Mouse (Mus musculus) MEL (cell line): ENCODE results near the gene Actg1. TPM values are rescaled to one million over a fixed set of nuclear protein-coding genes. Genes with fewer than 3 reads are reported as not detected.
A peak's percentile ranks its signal among the peaks of the same experiment; 100 is the strongest.

Experiments
- DNase-seq: peaks from one replicate; pipeline ENCODE4 v3.0.0; 2011; ENCODE audit warnings: low read depth, low spot score
- H3K27ac ChIP-seq: 2 replicates; pipeline ENCODE4 v1.5.1; 2012; ENCODE audit warnings: low read depth, mild to moderate bottlenecking, control low read depth, low read length, moderate library complexity; ENCODE audit not compliant: control insufficient read depth
- H3K27me3 ChIP-seq, 2 experiments: fragments of 150-350 bp in 1 of 2; sonication (generic) in 1 of 2; 2 replicates each; pipeline ENCODE4 v1.6.1; 2012; ENCODE audit warnings: low read length in 2 of 2, mild to moderate bottlenecking in 2 of 2, improper control_type of control experiment in 1 of 2, moderate library complexity in 1 of 2; ENCODE audit not compliant: insufficient read depth in 2 of 2, control insufficient read depth in 1 of 2
- H3K36me3 ChIP-seq, 2 experiments: 2 replicates each; pipeline ENCODE4 v1.6.1; 2012 to 2014; ENCODE audit warnings: low read length in 2 of 2, improper control_type of control experiment in 1 of 2, inconsistent platforms in 1 of 2, mild to moderate bottlenecking in 1 of 2; ENCODE audit not compliant: insufficient read depth in 2 of 2, control insufficient read depth in 1 of 2
- H3K4me1 ChIP-seq, 2 experiments: fragments of 150-350 bp in 1 of 2; sonication (generic) in 1 of 2; 2 replicates each; pipeline ENCODE4 v1.6.1; 2012; ENCODE audit warnings: low read length in 2 of 2, improper control_type of control experiment in 1 of 2, mild to moderate bottlenecking in 1 of 2; ENCODE audit not compliant: insufficient read depth in 2 of 2, control insufficient read depth in 1 of 2
- H3K4me3 ChIP-seq, 2 experiments: fragments of 150-350 bp in 1 of 2; sonication (generic) in 1 of 2; 2 replicates each; pipeline ENCODE4 v1.5.1; 2012; ENCODE audit warnings: low read depth in 2 of 2, low read length in 2 of 2, mild to moderate bottlenecking in 2 of 2, moderate library complexity in 2 of 2, control low read depth in 1 of 2, improper control_type of control experiment in 1 of 2; ENCODE audit not compliant: control insufficient read depth in 1 of 2, insufficient read depth in 1 of 2
- H3K79me2 ChIP-seq: 2 replicates; pipeline ENCODE4 v1.6.1; 2012; ENCODE audit warnings: mild to moderate bottlenecking, low read length, moderate library complexity; ENCODE audit not compliant: control insufficient read depth, poor library complexity, insufficient read depth
- H3K9ac ChIP-seq: 2 replicates; pipeline ENCODE4 v1.6.1; 2012; ENCODE audit warnings: low read depth, mild to moderate bottlenecking, control low read depth, low read length, moderate library complexity; ENCODE audit not compliant: control insufficient read depth, poor library complexity, severe bottlenecking
- H3K9me3 ChIP-seq: fragments of 150-350 bp; sonication (generic); replicated peaks from 2 replicates; pipeline ENCODE4 v1.6.1; 2012; ENCODE audit warnings: mild to moderate bottlenecking, low read length, improper control_type of control experiment, moderate library complexity; ENCODE audit not compliant: insufficient read depth
- BHLHE40 ChIP-seq: IDR thresholded peaks from 2 replicates; pipeline ENCODE4 v1.6.1; 2012; ENCODE audit warnings: low read depth, mild to moderate bottlenecking, inconsistent platforms, low read length, improper control_type of control experiment, borderline replicate concordance
- CHD1 ChIP-seq: IDR thresholded peaks from 2 replicates; pipeline ENCODE4 v1.6.1; 2012; ENCODE audit warnings: low read depth, mild to moderate bottlenecking, inconsistent platforms, low read length, improper control_type of control experiment
- CHD2 ChIP-seq: IDR thresholded peaks from 2 replicates; pipeline ENCODE4 v1.6.1; 2011; ENCODE audit warnings: low read length, improper control_type of control experiment
- E2F4 ChIP-seq: IDR thresholded peaks from 2 replicates; pipeline ENCODE4 v1.6.1; 2011; ENCODE audit warnings: low read depth, low read length, improper control_type of control experiment, borderline replicate concordance
- ELF1 ChIP-seq: IDR thresholded peaks from 2 replicates; pipeline ENCODE4 v1.6.1; 2014; ENCODE audit warnings: low read depth, mild to moderate bottlenecking, inconsistent platforms, low read length, improper control_type of control experiment, moderate library complexity
- EP300 ChIP-seq, 2 experiments: IDR thresholded peaks; 2 replicates each; pipeline ENCODE4 v1.6.1; 2011; ENCODE audit warnings: improper control_type of control experiment in 2 of 2, low read length in 2 of 2, low read depth in 1 of 2, mild to moderate bottlenecking in 1 of 2
- ETS1 ChIP-seq: IDR thresholded peaks from 2 replicates; pipeline ENCODE4 v1.6.1; 2012; ENCODE audit warnings: low read depth, mild to moderate bottlenecking, inconsistent platforms, low read length, improper control_type of control experiment, moderate library complexity
- GABPA ChIP-seq: IDR thresholded peaks from 2 replicates; pipeline ENCODE4 v1.6.1; 2012; ENCODE audit warnings: low read depth, mild to moderate bottlenecking, inconsistent platforms, low read length, improper control_type of control experiment, moderate library complexity
- GATA1 ChIP-seq: IDR thresholded peaks from 2 replicates; pipeline ENCODE4 v1.6.1; 2011; ENCODE audit warnings: low read depth, low read length, improper control_type of control experiment
- JUND ChIP-seq: IDR thresholded peaks from 2 replicates; pipeline ENCODE4 v1.6.1; 2011; ENCODE audit warnings: low read depth, mild to moderate bottlenecking, improper control_type of control experiment, low read length
- KAT2A ChIP-seq: conservative IDR thresholded peaks from 2 replicates; pipeline ENCODE4 v1.6.1; 2012; ENCODE audit warnings: low read depth, low read length, improper control_type of control experiment, inconsistent platforms
- MAFK ChIP-seq: IDR thresholded peaks from 2 replicates; pipeline ENCODE4 v1.6.1; 2011; ENCODE audit warnings: low read depth, mild to moderate bottlenecking, low read length, improper control_type of control experiment, borderline replicate concordance
- MAX ChIP-seq: IDR thresholded peaks from 2 replicates; pipeline ENCODE4 v1.6.1; 2011; ENCODE audit warnings: low read length, improper control_type of control experiment
- MAZ ChIP-seq: IDR thresholded peaks from 2 replicates; pipeline ENCODE4 v1.6.1; 2012; ENCODE audit warnings: low read depth, mild to moderate bottlenecking, inconsistent platforms, low read length, improper control_type of control experiment
- MEF2A ChIP-seq: IDR thresholded peaks from 2 replicates; pipeline ENCODE4 v1.6.1; 2014; ENCODE audit warnings: low read depth, mild to moderate bottlenecking, inconsistent platforms, low read length, improper control_type of control experiment; ENCODE audit not compliant: poor library complexity, insufficient replicate concordance, severe bottlenecking; ENCODE audit errors: extremely low read depth
- MXI1 ChIP-seq: IDR thresholded peaks from 2 replicates; pipeline ENCODE4 v1.6.1; 2011; ENCODE audit warnings: mild to moderate bottlenecking, low read depth, low read length, improper control_type of control experiment
- MYB ChIP-seq: IDR thresholded peaks from 2 replicates; pipeline ENCODE4 v1.6.1; 2011; ENCODE audit warnings: mild to moderate bottlenecking, low read depth, low read length, improper control_type of control experiment
- MYC ChIP-seq: IDR thresholded peaks from 2 replicates; pipeline ENCODE4 v1.6.1; 2011; ENCODE audit warnings: low read depth, mild to moderate bottlenecking, low read length, improper control_type of control experiment, moderate library complexity
- NELFE ChIP-seq: IDR thresholded peaks from 2 replicates; pipeline ENCODE4 v1.6.1; 2011; ENCODE audit warnings: low read depth, low read length, improper control_type of control experiment
- NRF1 ChIP-seq: IDR thresholded peaks from 2 replicates; pipeline ENCODE4 v1.6.1; 2014; ENCODE audit warnings: low read depth, mild to moderate bottlenecking, inconsistent platforms, low read length, improper control_type of control experiment, moderate library complexity; ENCODE audit not compliant: poor library complexity, insufficient read depth, severe bottlenecking
- POLR2A ChIP-seq, 2 experiments: IDR thresholded peaks; 2 replicates each; pipeline ENCODE4 v1.6.1; 2011 to 2012; ENCODE audit warnings: low read length in 2 of 2, mild to moderate bottlenecking in 2 of 2, control low read depth in 1 of 2, improper control_type of control experiment in 1 of 2, low read depth in 1 of 2, moderate library complexity in 1 of 2; ENCODE audit not compliant: control insufficient read depth in 1 of 2, insufficient read depth in 1 of 2, poor library complexity in 1 of 2
- POLR2AphosphoS2 ChIP-seq: IDR thresholded peaks from 2 replicates; pipeline ENCODE4 v1.6.1; 2011; ENCODE audit warnings: low read length, improper control_type of control experiment
- POLR2AphosphoS5 ChIP-seq: IDR thresholded peaks from 2 replicates; pipeline ENCODE4 v1.6.1; 2012; ENCODE audit warnings: low read depth, borderline replicate concordance, mild to moderate bottlenecking, inconsistent platforms, low read length, moderate library complexity, mixed read lengths
- RAD21 ChIP-seq: IDR thresholded peaks from 2 replicates; pipeline ENCODE4 v1.6.1; 2011; ENCODE audit warnings: mild to moderate bottlenecking, low read depth, low read length, improper control_type of control experiment
- SIN3A ChIP-seq: IDR thresholded peaks from 2 replicates; pipeline ENCODE4 v1.6.1; 2012; ENCODE audit warnings: low read length, improper control_type of control experiment, inconsistent platforms
- SMC3 ChIP-seq: IDR thresholded peaks from 2 replicates; pipeline ENCODE4 v1.6.1; 2011; ENCODE audit warnings: low read depth, low read length, improper control_type of control experiment
- TAL1 ChIP-seq: IDR thresholded peaks from 2 replicates; pipeline ENCODE4 v1.6.1; 2012; ENCODE audit warnings: mild to moderate bottlenecking, inconsistent platforms, low read length, moderate library complexity, mixed read lengths
- TBP ChIP-seq: IDR thresholded peaks from 2 replicates; pipeline ENCODE4 v1.8.0; 2011; ENCODE audit warnings: low read depth, low read length, improper control_type of control experiment
- TCF12 ChIP-seq: IDR thresholded peaks from 2 replicates; pipeline ENCODE4 v1.6.1; 2014; ENCODE audit warnings: low read depth, mild to moderate bottlenecking, inconsistent platforms, low read length, improper control_type of control experiment, moderate library complexity
- UBTF ChIP-seq: IDR thresholded peaks from 2 replicates; pipeline ENCODE4 v1.6.1; 2012; ENCODE audit warnings: low read depth, mild to moderate bottlenecking, inconsistent platforms, low read length, improper control_type of control experiment, moderate library complexity, borderline replicate concordance; ENCODE audit not compliant: insufficient read depth
- USF1 ChIP-seq: IDR thresholded peaks from 2 replicates; pipeline ENCODE4 v1.6.1; 2014; ENCODE audit warnings: low read depth, mild to moderate bottlenecking, inconsistent platforms, low read length, improper control_type of control experiment, moderate library complexity
- USF2 ChIP-seq, 2 experiments: IDR thresholded peaks; 2 replicates each; pipeline ENCODE4 v1.6.1; 2011 to 2012; ENCODE audit warnings: improper control_type of control experiment in 2 of 2, low read length in 2 of 2, borderline replicate concordance in 1 of 2, inconsistent platforms in 1 of 2, low read depth in 1 of 2, mild to moderate bottlenecking in 1 of 2; ENCODE audit not compliant: insufficient read depth in 1 of 2
- ZKSCAN1 ChIP-seq: IDR thresholded peaks from 2 replicates; pipeline ENCODE4 v1.6.1; 2012; ENCODE audit warnings: low read depth, mild to moderate bottlenecking, inconsistent platforms, low read length, improper control_type of control experiment, moderate library complexity
- ZMIZ1 ChIP-seq: IDR thresholded peaks from 2 replicates; pipeline ENCODE4 v1.6.1; 2012; ENCODE audit warnings: low read depth, mild to moderate bottlenecking, inconsistent platforms, low read length, improper control_type of control experiment, moderate library complexity
- ZNF384 ChIP-seq: IDR thresholded peaks from 2 replicates; pipeline ENCODE4 v1.6.1; 2012; ENCODE audit warnings: low read depth, mild to moderate bottlenecking, inconsistent platforms, low read length, improper control_type of control experiment
- polyA plus RNA-seq, 2 experiments: library from polyadenylated mRNA; stranded (reverse) in 1 of 2; unstranded in 1 of 2; fragments of >175 nt in 1 of 2; fragments of >200 nt in 1 of 2; gene quantifications; 2 replicates each; pipeline versions ENCODE4 v1.2.1 to v1.2.4; 2012; ENCODE audit warnings: low replicate concordance in 2 of 2, low read depth in 1 of 2; ENCODE audit not compliant: insufficient read length in 2 of 2, insufficient read depth in 1 of 2, missing spikeins in 1 of 2
- total RNA-seq: library from RNA; depleted of rRNA; stranded (reverse); fragments of 300-350 nt; gene quantifications from 2 replicates; pipeline ENCODE4 v1.2.3, GENCODE M21; 2012

Actg1 gene
- total and polyA plus RNA-seq, 3 experiments, result 899 to 1,784 (median 1,328) TPM

- peaks cover 2% of the 10 kb centered on the region; the same call in 1 of the 2 replicates for H3K79me2 ChIP-seq
- peaks cover 2 to 13% of the 10 kb centered on the region in 2 experiments; a peak in 3 of 4 replicates for H3K4me1 ChIP-seq
- H3K27ac ChIP-seq, result peak overlapping the region; percentile 93
- peak overlapping the region; percentile 63 to 65 for H3K4me3 ChIP-seq
- peak overlapping the region; percentile 77 for H3K9ac ChIP-seq
- H3K9me3 ChIP-seq, result no peaks in the 10 kb centered on the region
- DNase-seq, result peak; percentile 99
- no peaks in the 10 kb centered on the region for H3K27me3 ChIP-seq
- H3K36me3 ChIP-seq, result peaks cover 0 to 10% of the 10 kb centered on the region in 2 experiments; a peak in 2 of 4 replicates
- TF ChIP-seq POLR2A (IDR thresholded peaks at IDR 0.05; ENCODE audit: control insufficient read depth in 1 of 2, insufficient read depth in 1 of 2, low read depth in 1 of 2, low read length in 2 of 2, poor library complexity in 1 of 2) (peak; percentile 93 to 99), TCF12 (peak; percentile 77), ETS1 (peak; percentile 56), MAZ (peak; percentile 82), USF2 (IDR thresholded peaks at IDR 0.05; ENCODE audit: borderline replicate concordance in 1 of 2, insufficient read depth in 1 of 2, low read depth in 1 of 2, low read length in 2 of 2) (no peak), MXI1 (peak; percentile 88), MYB (no peak), ZNF384 (peak; percentile 88), MEF2A (no peak; the same call in 1 of the 2 replicates), EP300 (IDR thresholded peaks at IDR 0.05; ENCODE audit: low read depth in 1 of 2, low read length in 2 of 2) (peak; percentile 44 to 56; a peak in 1 of 4 replicates), MAFK (no peak), GATA1 (no peak; the same call in 1 of the 2 replicates), MAX (peak; percentile 86), E2F4 (0 out of 2 replicates have a peak, but pooled peaks have one; percentile 18), JUND (no peak), RAD21 (no peak), SMC3 (no peak), BHLHE40 (no peak), CHD1 (no peak), ZMIZ1 (peak; percentile 97), POLR2AphosphoS2 (peak; percentile 99), TAL1 (peak; percentile 66), ELF1 (no peak; the same call in 1 of the 2 replicates), SIN3A (peak; percentile 78), MYC (peak; percentile 89), TBP (peak; percentile 94), KAT2A (no peak), NRF1 (peak; percentile 69), NELFE (peak; percentile 98), USF1 (0 out of 2 replicates have a peak, but pooled peaks have one; percentile 15), GABPA (no peak), CHD2 (no peak), POLR2AphosphoS5 (no peak; the same call in 1 of the 2 replicates), ZKSCAN1 (no peak), UBTF (no peak; the same call in 1 of the 2 replicates)
These were observed 32.3 kb downstream of the Actg1 start for GRCm38 (mm10) chr11:120315832-120316689.
